Mouse (Mus musculus) v-Abl transformed pro-B cells (cell line): Measurements from ENCODE around the gene Kirrel3.

Source experiments
- in situ Hi-C, 2 experiments: fragments of 400-800 bp; cut with MboI; formaldehyde crosslinking; loops; one replicate each; pipeline ENCODE4 v1.15.1; 2025; ENCODE audit not compliant: unreplicated experiment in 2 of 2

Gene Kirrel3

DNA sequence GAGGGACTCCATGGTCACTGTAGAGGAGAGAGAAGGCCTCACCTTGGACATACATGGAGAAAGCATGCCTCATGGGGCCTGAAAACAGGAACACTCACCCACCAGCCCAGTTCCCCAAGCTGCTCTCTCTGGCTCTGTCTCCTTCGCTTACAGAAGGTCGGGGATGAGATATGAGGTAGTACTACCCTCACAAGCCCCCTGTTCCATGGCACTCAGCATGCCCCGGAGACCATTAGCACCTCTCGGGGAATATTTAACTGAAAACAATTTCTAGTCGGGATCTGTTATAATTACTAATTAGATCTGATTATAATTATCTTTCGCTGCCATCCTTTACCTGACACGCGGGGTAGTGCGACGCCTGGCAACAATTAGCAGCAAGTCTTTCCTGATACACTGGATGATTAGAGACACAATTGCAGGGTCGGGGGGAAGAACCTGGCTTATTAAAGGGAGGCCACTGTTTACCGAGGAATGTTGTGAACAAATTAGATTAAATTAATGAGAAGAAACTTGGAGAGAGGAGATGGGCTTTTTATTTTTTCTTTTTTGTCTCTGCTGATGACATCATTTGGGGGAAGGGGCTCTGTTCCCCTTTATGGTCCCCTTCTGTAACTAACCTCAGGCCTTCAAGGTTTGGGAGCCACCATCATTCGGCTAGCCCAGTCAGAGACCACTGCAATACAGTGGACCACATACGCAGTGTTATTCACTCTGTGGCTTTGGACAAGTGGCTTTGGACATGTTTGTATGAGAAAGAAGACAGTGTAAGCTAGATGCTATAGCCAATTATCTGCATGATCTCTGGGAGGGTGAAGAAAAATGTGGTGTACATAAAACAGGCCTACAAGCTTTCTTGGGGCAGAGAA lies 478.7 kb downstream of the Kirrel3 start:
- in situ Hi-C loops: no loop called here

DNA sequence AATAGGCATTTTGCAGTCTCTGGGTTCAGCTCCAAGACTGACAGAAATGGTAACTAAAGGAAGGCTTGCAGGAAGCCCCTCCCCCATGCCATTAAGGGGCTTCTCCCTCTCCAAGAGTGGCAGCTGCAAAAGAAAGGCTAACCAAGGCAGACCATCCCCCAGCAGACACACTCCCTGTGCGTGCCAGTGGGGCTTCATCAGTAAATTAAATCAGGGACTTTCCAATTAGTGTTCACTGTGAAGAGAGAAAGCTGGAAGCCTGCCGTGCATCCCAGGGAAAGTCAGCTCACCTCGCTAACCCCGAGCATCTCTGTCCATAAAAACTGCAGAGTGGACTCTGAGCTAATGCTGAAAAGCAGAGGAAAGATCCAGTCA lies 479.3 kb downstream of the Kirrel3 start:
- in situ Hi-C loops: no loop called here

DNA sequence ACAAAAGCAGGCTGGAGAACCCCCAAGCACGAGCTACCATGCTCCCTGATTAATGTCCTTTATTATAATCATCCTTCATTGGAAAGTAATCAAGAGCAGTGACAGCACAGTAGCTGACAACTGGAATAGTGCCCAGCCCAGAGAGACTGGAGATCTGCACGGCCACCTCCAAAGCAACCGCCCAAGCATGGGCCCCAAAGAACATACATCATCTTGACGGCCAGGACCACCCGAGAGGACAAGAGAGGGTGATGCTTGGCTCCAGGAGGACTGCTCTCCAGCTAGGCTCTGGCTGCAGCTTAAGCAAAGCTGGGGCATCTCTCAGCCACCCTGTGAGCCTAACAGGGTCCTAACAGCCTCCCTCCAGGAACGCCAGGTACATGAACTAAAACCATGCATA lies 482.1 kb downstream of the Kirrel3 start:
- in situ Hi-C loops: no loop called here

DNA sequence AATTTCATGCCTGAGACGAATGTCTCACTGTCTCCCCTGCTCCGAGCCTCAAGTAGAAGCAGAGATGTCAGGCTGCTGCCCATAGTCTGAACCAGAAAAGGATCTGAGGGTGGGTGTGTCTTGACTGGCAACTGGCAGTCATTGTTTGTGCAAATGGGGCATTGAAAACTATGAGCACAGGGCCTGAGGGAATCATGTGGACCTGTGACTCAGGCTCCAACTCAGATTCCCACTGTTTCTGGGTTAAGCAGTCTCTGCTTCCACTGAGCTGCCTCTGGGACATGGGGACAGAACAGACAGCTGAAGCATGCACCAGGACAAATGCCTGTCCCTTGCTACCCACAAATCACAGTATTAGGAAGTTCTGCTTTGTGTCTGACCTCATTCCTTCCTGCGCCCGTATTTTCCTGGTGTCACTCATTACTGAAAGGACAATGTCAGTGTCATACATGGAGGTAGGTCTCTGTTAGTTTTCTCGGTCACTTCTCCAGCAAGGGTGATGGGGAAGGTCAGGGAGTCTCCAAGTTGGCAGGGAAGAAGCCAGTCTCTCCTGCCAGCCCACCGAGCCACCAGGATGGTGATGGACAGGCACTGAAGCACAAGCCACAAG lies 484.3 kb downstream of the Kirrel3 start:
- in situ Hi-C loops: no loop called here

GRCm38 (mm10) chr9:34974326-34974725 lies 488.6 kb downstream of the Kirrel3 start:
- in situ Hi-C loops: no loop called here

DNA sequence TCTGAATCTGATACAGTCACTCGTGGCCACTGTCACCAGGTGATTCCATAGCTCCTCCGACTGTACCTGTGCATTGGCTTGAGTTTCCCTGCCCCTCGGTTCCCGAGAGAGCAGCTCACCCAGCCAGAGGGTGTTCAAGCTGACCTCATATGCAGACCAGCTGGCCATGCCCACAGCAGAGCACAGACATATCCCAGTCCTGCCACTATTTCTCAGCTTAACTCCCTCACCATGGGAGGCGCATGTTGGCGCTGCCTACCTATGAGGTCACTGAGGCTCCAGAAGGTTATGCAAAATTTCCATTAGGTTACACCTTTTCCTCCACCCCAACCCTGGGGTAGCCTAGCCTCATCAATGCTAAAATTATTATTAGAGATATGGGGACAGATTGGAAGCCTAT lies 489.6 kb downstream of the Kirrel3 start:
- in situ Hi-C loops: no loop called here

DNA sequence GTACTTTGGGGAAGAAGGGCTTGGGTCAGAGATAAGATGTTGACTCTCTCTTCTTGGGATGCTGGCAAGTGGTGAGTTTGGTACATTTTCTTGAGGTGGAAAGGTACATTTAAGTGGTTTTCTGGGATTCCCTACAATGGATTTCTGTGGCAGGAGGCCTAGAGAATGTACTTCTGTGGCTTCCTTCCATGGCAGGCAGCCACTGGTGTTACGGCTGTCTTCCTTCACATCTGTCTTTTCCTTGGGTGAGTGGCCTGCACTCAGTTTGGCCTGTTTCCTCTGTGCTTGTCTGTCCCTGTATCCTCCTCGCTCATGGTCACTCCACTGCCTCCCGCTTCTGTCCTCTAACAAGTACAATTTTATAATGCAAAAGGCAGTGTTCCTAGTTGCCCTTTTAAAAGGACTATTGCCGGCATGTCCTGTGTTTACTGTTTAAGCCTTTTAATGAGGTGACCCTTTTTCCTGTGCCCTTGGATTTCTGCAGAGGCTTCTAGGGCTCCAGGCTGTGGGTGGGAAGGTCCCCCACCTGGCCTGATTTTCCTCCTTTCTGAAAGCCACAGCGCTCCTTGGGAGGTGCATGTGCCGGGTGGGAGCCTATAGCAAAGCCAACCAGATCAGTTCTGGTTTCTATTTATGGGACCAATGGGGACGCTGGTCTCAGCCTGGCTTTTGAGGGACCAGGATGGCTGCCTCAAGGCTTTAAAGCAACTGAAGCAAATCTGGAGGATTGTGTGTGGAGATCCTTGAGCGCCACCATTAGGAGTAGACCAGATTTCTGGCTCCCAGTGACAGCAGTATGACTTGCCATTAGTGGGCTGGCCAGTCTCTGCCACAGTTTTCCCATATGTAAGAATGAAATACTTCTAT lies 491.1 kb downstream of the Kirrel3 start:
- in situ Hi-C loops: no loop called here

- in situ Hi-C loops: no loop called here
Observed at GRCm38 (mm10) chr9:34977700-34978099, 492.0 kb downstream of the Kirrel3 start.

DNA sequence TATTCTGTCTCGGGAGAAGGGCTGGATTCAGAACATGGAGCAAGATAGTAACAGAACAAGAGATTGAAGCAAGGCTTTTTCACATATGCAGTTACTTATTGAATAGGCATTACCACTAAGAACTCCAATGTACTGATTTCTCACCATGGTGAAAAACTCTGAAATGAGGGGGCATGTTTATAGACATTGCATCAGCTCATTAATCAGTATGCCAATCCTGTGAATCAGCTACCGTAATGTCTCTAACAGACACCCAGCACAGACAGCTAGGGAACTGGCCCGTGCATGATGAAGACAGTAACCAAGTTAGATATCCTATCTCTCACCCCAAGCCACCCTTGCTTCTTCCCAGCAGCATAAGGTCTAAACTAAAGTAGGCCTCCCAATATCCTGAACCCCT lies 492.5 kb downstream of the Kirrel3 start:
- in situ Hi-C loops: no loop called here

- in situ Hi-C loops: loop anchor here (5.0 to 10.0 kb wide), 2 partner anchors 182 to 554 kb away; no protein-coding TSS in a partner anchor
Observed at GRCm38 (mm10) chr9:34980516-34981265, 495.0 kb downstream of the Kirrel3 start.

- in situ Hi-C loops: loop anchor here (5.0 to 10.0 kb wide), 2 partner anchors 179 to 551 kb away; no protein-coding TSS in a partner anchor
Observed at GRCm38 (mm10) chr9:34983513-34984462, 498.1 kb downstream of the Kirrel3 start.

DNA sequence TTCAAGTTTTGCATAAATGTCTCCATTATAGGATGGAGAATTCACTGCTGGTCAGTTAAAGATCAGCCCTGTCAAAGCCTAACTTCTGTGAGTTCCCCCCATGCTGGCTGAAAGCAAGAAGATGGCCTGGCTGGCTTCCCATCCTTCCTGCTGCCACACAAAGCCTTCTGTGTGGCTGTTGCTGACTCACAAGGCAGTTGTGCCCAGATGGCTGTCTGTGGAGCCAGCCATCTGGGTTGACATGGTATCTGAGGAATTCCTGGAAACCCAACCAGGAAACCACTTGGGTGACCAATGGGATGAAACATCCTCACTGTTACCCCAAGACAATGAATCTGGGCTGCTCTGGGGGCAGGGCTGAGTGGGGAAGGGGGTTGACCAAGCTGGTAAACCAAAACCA lies 500.5 kb downstream of the Kirrel3 start:
- in situ Hi-C loops: loop anchor here (10.0 kb wide), 1 partner anchor 549 kb away; no protein-coding TSS in a partner anchor

- in situ Hi-C loops: loop anchor here (10.0 kb wide), 1 partner anchor 547 kb away; no protein-coding TSS in a partner anchor
Observed at GRCm38 (mm10) chr9:34987422-34988148, 501.9 kb downstream of the Kirrel3 start.

DNA sequence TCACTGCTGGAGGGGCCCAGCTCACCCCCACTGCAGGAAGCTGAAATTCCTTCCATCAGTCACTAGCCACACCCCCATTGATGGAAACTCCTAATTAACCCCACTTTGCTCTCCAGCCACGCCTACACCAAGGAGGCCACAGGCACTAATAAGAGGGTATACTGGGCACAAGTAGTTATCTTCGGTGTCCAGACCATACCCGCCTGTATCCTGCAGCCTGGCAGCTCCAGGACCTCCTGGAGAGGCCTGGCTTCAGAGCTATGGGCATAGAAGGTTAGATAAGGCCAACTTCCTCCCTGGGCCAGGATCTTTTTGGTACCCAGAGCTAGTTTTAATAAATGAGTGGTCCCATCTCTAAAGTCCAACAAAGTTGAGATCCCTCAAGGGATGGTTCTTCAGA lies 503.0 kb downstream of the Kirrel3 start:
- in situ Hi-C loops: loop anchor here (10.0 kb wide), 1 partner anchor 546 kb away; no protein-coding TSS in a partner anchor

- in situ Hi-C loops: no loop called here
Observed at GRCm38 (mm10) chr9:34992201-34992600, 506.5 kb downstream of the Kirrel3 start.

DNA sequence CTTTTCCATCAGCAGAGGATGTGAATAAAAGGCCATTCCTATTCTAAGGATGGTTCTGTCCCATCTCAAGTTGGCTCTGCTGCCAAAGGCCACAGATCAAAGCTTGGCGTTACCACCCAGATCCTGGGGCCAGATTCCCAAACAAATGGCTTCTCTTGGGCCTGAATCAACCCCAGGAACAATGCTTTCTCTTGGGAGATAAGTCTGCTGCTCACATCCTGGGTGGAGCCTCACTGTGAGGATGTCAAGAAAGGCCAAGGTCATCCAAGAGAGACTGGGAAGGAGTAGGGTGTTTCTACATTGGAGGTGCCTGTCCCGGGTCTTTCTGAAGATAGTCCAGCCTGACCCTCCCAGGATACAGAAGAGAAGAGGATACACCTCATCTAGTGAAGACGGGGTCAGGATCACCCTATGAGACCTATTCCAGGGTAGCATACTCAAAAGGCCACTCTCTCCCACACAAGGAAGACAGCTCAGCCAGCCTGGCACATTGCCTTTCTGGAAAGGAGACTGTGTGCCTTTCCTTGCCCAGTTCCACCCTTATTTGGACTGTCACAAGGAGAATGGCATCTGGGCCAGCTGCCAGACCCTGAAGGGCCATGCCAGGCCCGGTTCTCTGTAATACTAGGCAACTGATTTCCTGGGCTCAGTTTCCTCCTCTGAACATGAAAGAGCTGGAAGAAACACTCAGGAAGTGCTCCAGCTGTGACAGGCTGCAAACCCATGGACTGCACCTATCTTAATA lies 507.9 kb downstream of the Kirrel3 start:
- in situ Hi-C loops: no loop called here

GRCm38 (mm10) chr9:34995078-34995477 lies 509.4 kb downstream of the Kirrel3 start:
- in situ Hi-C loops: no loop called here
